Mouse (Mus musculus) erythroblast, embryonic 14.5 days (primary cell): Measurements from ENCODE around the gene Itgb6.

Source experiments
- GATA1 ChIP-seq: IDR thresholded peaks from 2 replicates; pipeline ENCODE4 v1.6.1; 2012; ENCODE audit warnings: low read length, inconsistent platforms, mixed read lengths
- TAL1 ChIP-seq: IDR thresholded peaks from 3 replicates; pipeline ENCODE4 v1.6.1; 2012; ENCODE audit warnings: low read length, inconsistent platforms, mixed read lengths

- no peak for TF ChIP-seq GATA1
- TF ChIP-seq TAL1: no peak
Measured at GRCm38 (mm10) chr2:60685973-60686372, 36.5 kb downstream of the Itgb6 start.
